Mouse (Mus musculus) right cerebral cortex, adult 18-20 months (tissue): ENCODE measurements around the gene Tube1.
"Not testable (repeated sequence)": the region's sequence is repeated elsewhere in the genome, so short reads cannot be mapped to it uniquely, and the experiment has no call there.

Experiments used
- DNase-seq: peaks from one replicate; pipeline ENCODE4 v3.0.0; 2022; ENCODE audit warnings: mixed read lengths

The Tube1 gene

GRCm38 (mm10) chr10:39169642-39170041 lies 35.9 kb downstream of the Tube1 start:
- no peak for DNase-seq

GRCm38 (mm10) chr10:39170181-39170580 lies 36.4 kb downstream of the Tube1 start:
- DNase-seq, result peak; percentile 68

- no peak for DNase-seq
These were observed 36.9 kb downstream of the Tube1 start for GRCm38 (mm10) chr10:39170706-39171105.

- peak; percentile 93 for DNase-seq
These were observed 37.4 kb downstream of the Tube1 start for GRCm38 (mm10) chr10:39171134-39171533.

GRCm38 (mm10) chr10:39171603-39172539 lies 38.1 kb downstream of the Tube1 start:
- peak; percentile 91 for DNase-seq

- no peak for DNase-seq
These were observed 38.8 kb downstream of the Tube1 start for GRCm38 (mm10) chr10:39172540-39172931.

- no peak for DNase-seq
These were observed 39.3 kb downstream of the Tube1 start for GRCm38 (mm10) chr10:39173077-39173476.

GRCm38 (mm10) chr10:39176981-39177380 lies 43.2 kb downstream of the Tube1 start:
- no peak for DNase-seq

GRCm38 (mm10) chr10:39184864-39185544 lies 51.2 kb downstream of the Tube1 start:
- DNase-seq, result peak; percentile 73

- no peak for DNase-seq
These were observed 51.8 kb downstream of the Tube1 start for GRCm38 (mm10) chr10:39185545-39185906.

GRCm38 (mm10) chr10:39192673-39193072 lies 58.9 kb downstream of the Tube1 start:
- no peak for DNase-seq

GRCm38 (mm10) chr10:39198216-39198615 lies 64.4 kb downstream of the Tube1 start:
- DNase-seq, result not testable (repeated sequence)
